Mouse (Mus musculus) heart, embryonic 15.5 days (tissue): Measurements from ENCODE around the gene Cyb5rl. TPM values are rescaled to one million over a fixed set of nuclear protein-coding genes. Genes with fewer than 3 reads are reported as not detected.
"Not testable (repeated sequence)": the region's sequence is repeated elsewhere in the genome, so short reads cannot be mapped to it uniquely, and the experiment has no call there.

Experiments used
- ATAC-seq: fragments of 200-750 bp; cut with Nextera tagmentation; replicated peaks from 2 replicates; pipeline ENCODE4 v1.8.0; 2017; ENCODE audit warnings: low read depth, moderate TSS enrichment; ENCODE audit not compliant: insufficient number of reproducible peaks, insufficient read depth, low FRiP score
- H3K27ac ChIP-seq: fragments of 300-500 bp; sonication (generic); 2 replicates; pipeline ENCODE4 v1.5.1; 2015; ENCODE audit warnings: mild to moderate bottlenecking, inconsistent platforms
- H3K27me3 ChIP-seq: fragments of 300-500 bp; sonication (generic); 2 replicates; pipeline ENCODE4 v1.6.1; 2015; ENCODE audit warnings: inconsistent platforms
- H3K36me3 ChIP-seq: fragments of 300-500 bp; sonication (generic); 2 replicates; pipeline ENCODE4 v1.6.1; 2015; ENCODE audit warnings: mild to moderate bottlenecking, inconsistent platforms
- H3K4me1 ChIP-seq: fragments of 300-500 bp; sonication (generic); replicated peaks from 2 replicates; pipeline ENCODE4 v1.6.1; 2015; ENCODE audit warnings: inconsistent platforms
- H3K4me2 ChIP-seq: fragments of 300-500 bp; sonication (generic); 2 replicates; pipeline ENCODE4 v1.6.1; 2015; ENCODE audit warnings: inconsistent platforms, mild to moderate bottlenecking, moderate library complexity
- H3K4me3 ChIP-seq: fragments of 300-500 bp; sonication (generic); 2 replicates; pipeline ENCODE4 v1.5.1; 2015; ENCODE audit warnings: mild to moderate bottlenecking, inconsistent platforms
- H3K9ac ChIP-seq: fragments of 300-500 bp; sonication (generic); 2 replicates; pipeline ENCODE4 v1.6.1; 2015; ENCODE audit warnings: mild to moderate bottlenecking, inconsistent platforms
- H3K9me3 ChIP-seq: fragments of 300-500 bp; sonication (generic); replicated peaks from 2 replicates; pipeline ENCODE4 v1.6.1; 2016; ENCODE audit warnings: inconsistent platforms
- WGBS: fragments of 180-500 bp; shearing (Covaris S2); methylation state at CpG from one replicate; pipeline ENCODE4 v1.1.7; 2015; ENCODE audit warnings: mixed read lengths; 5-methylcytosine and 5-hydroxymethylcytosine counted together
- polyA plus RNA-seq: library from polyadenylated mRNA; unstranded; fragments of >200 nt; fragmentation: Nextera tagmentation; extraction: Ambion mirVana; gene quantifications from 2 replicates; pipeline ENCODE4 v1.2.1, GENCODE M21; 2015

The Cyb5rl gene
- polyA plus RNA-seq, 1 experiment from 2014 or later: 3.1 TPM

GRCm38 (mm10) chr4:107091696-107092095, 24.9 kb downstream of the Cyb5rl start:
- H3K4me2 ChIP-seq: no peak overlapping the region
- peaks cover 4% of the 10 kb centered on the region; the same call in 1 of the 2 replicates for H3K4me1 ChIP-seq
- no peaks in the 10 kb centered on the region for H3K27me3 ChIP-seq
- no peaks in the 10 kb centered on the region for H3K36me3 ChIP-seq
- H3K4me3 ChIP-seq: no peak overlapping the region
- H3K9ac ChIP-seq: no peak overlapping the region
- WGBS: 81% methylated on average over 14 of the region's 14 CpGs
- ATAC-seq: no peak
- no peak overlapping the region for H3K27ac ChIP-seq
- H3K9me3 ChIP-seq: no peaks in the 10 kb centered on the region

GRCm38 (mm10) chr4:107094484-107095187, 27.8 kb downstream of the Cyb5rl start:
- 73% methylated on average over 16 of the region's 16 CpGs for WGBS
- Histone ChIP-seq H3K27ac (no peak overlapping the region), H3K4me1 (peaks cover 4% of the 10 kb centered on the region; the same call in 1 of the 2 replicates), H3K27me3 (0 out of 2 replicates have a peak, but pooled peaks cover 6% of the 10 kb centered on the region), H3K9ac (no peak overlapping the region), H3K4me3 (no peak overlapping the region), H3K4me2 (no peak overlapping the region), H3K9me3 (no peaks in the 10 kb centered on the region), H3K36me3 (no peaks in the 10 kb centered on the region)
- ATAC-seq: no peak

- 44% methylated on average over 6 of the region's 6 CpGs for WGBS
- Histone ChIP-seq H3K36me3 (no peaks in the 10 kb centered on the region), H3K27ac (no peak overlapping the region), H3K4me2 (no peak overlapping the region), H3K4me1 (peaks cover 4% of the 10 kb centered on the region; the same call in 1 of the 2 replicates), H3K27me3 (0 out of 2 replicates have a peak, but pooled peaks cover 6% of the 10 kb centered on the region), H3K4me3 (no peak overlapping the region), H3K9me3 (no peaks in the 10 kb centered on the region), H3K9ac (no peak overlapping the region)
- ATAC-seq: no peak
Measured at GRCm38 (mm10) chr4:107096043-107096442, 29.3 kb downstream of the Cyb5rl start.

- ATAC-seq: no peak
Measured at GRCm38 (mm10) chr4:107096841-107097373, 30.1 kb downstream of the Cyb5rl start, which contains the start of gene Cdcp2. Gene Cdcp2, plus strand, starts transcription at chr4:107096891.

GRCm38 (mm10) chr4:107097871-107098270, 31.1 kb downstream of the Cyb5rl start:
- no peak overlapping the region for H3K4me3 ChIP-seq
- no peak overlapping the region for H3K9ac ChIP-seq
- no peak for ATAC-seq
- H3K4me2 ChIP-seq: no peak overlapping the region
- 47% methylated on average over 15 of the region's 15 CpGs for WGBS
- H3K4me1 ChIP-seq: peaks cover 4% of the 10 kb centered on the region; the same call in 1 of the 2 replicates
- no peaks in the 10 kb centered on the region for H3K9me3 ChIP-seq
- no peaks in the 10 kb centered on the region for H3K36me3 ChIP-seq
- no peak overlapping the region for H3K27ac ChIP-seq
- H3K27me3 ChIP-seq: 0 out of 2 replicates have a peak, but pooled peaks cover 6% of the 10 kb centered on the region

More at GRCm38 (mm10) chr4:107096841-107097373, 30.1 kb downstream of the Cyb5rl start, which contains the start of gene Cdcp2:
- H3K4me2 ChIP-seq: no peak within 1 kb of the TSS
- 64% methylated on average over 16 of the region's 16 CpGs for WGBS
- H3K27me3 ChIP-seq: 0 out of 2 replicates have a peak, but pooled peaks cover 6% of the 10 kb centered on the region
- H3K9me3 ChIP-seq: no peaks in the 10 kb centered on the region
- H3K27ac ChIP-seq: no peak within 1 kb of the TSS
- no peaks in the 10 kb centered on the region for H3K36me3 ChIP-seq
- no peak within 1 kb of the TSS for H3K9ac ChIP-seq
- H3K4me3 ChIP-seq: no peak within 1 kb of the TSS
- H3K4me1 ChIP-seq: peaks cover 4% of the 10 kb centered on the region; the same call in 1 of the 2 replicates

- WGBS: 82% methylated on average over 10 of the region's 10 CpGs
- no peak for ATAC-seq
- H3K27me3 ChIP-seq: 0 out of 2 replicates have a peak, but pooled peaks cover 6% of the 10 kb centered on the region
Measured at GRCm38 (mm10) chr4:107098375-107098774, 31.6 kb downstream of the Cyb5rl start.

GRCm38 (mm10) chr4:107098791-107099525, 32.2 kb downstream of the Cyb5rl start:
- Histone ChIP-seq H3K9me3 (no peaks in the 10 kb centered on the region), H3K27ac (no peak overlapping the region), H3K4me3 (no peak overlapping the region), H3K36me3 (no peaks in the 10 kb centered on the region), H3K27me3 (0 out of 2 replicates have a peak, but pooled peaks cover 6% of the 10 kb centered on the region), H3K4me1 (peaks cover 4% of the 10 kb centered on the region; the same call in 1 of the 2 replicates), H3K4me2 (no peak overlapping the region), H3K9ac (no peak overlapping the region)
- 71% methylated on average over 17 of the region's 17 CpGs for WGBS
- no peak for ATAC-seq

More at GRCm38 (mm10) chr4:107098375-107098774, 31.6 kb downstream of the Cyb5rl start:
- Histone ChIP-seq H3K9ac (no peak overlapping the region), H3K4me2 (no peak overlapping the region), H3K4me1 (peaks cover 4% of the 10 kb centered on the region; the same call in 1 of the 2 replicates), H3K9me3 (no peaks in the 10 kb centered on the region), H3K36me3 (no peaks in the 10 kb centered on the region), H3K27ac (no peak overlapping the region), H3K4me3 (no peak overlapping the region)

- Histone ChIP-seq H3K9me3 (no peaks in the 10 kb centered on the region), H3K4me3 (no peak overlapping the region), H3K4me1 (no peaks in the 10 kb centered on the region), H3K36me3 (no peaks in the 10 kb centered on the region), H3K27ac (no peak overlapping the region), H3K4me2 (no peak overlapping the region), H3K27me3 (0 out of 2 replicates have a peak, but pooled peaks cover 6% of the 10 kb centered on the region), H3K9ac (no peak overlapping the region)
- WGBS: 69% methylated on average over 8 of the region's 8 CpGs
- no peak for ATAC-seq
Measured at GRCm38 (mm10) chr4:107102220-107102619, 35.4 kb downstream of the Cyb5rl start.

- Histone ChIP-seq H3K4me3 (no peak overlapping the region), H3K4me2 (no peak overlapping the region), H3K9ac (no peak overlapping the region), H3K36me3 (no peaks in the 10 kb centered on the region), H3K4me1 (peaks cover 6% of the 10 kb centered on the region; the same call in 1 of the 2 replicates), H3K9me3 (no peaks in the 10 kb centered on the region), H3K27me3 (no peaks in the 10 kb centered on the region), H3K27ac (no peak overlapping the region)
- WGBS: 86% methylated on average over 16 of the region's 16 CpGs
- no peak for ATAC-seq
Measured at GRCm38 (mm10) chr4:107106777-107107176, 40.0 kb downstream of the Cyb5rl start.

GRCm38 (mm10) chr4:107108291-107108731, 41.5 kb downstream of the Cyb5rl start:
- no peak overlapping the region for H3K27ac ChIP-seq
- H3K9me3 ChIP-seq: no peaks in the 10 kb centered on the region
- ATAC-seq: no peak
- WGBS: 39% methylated on average over 13 of the region's 13 CpGs
- H3K4me2 ChIP-seq: peak overlapping the region; percentile 15; the same call in 1 of the 2 replicates
- H3K9ac ChIP-seq: no peak overlapping the region
- no peaks in the 10 kb centered on the region for H3K36me3 ChIP-seq
- no peaks in the 10 kb centered on the region for H3K27me3 ChIP-seq
- no peak overlapping the region for H3K4me3 ChIP-seq
- H3K4me1 ChIP-seq: peaks cover 6% of the 10 kb centered on the region; the same call in 1 of the 2 replicates

- H3K4me3 ChIP-seq, H3K4me2 ChIP-seq, H3K9me3 ChIP-seq, H3K9ac ChIP-seq, H3K27me3 ChIP-seq, H3K4me1 ChIP-seq, H3K27ac ChIP-seq, H3K36me3 ChIP-seq, ATAC-seq: not testable (repeated sequence)
- WGBS: 89% methylated on average over 6 of the region's 6 CpGs
Measured at GRCm38 (mm10) chr4:107109181-107109580, 42.4 kb downstream of the Cyb5rl start.
